Mouse (Mus musculus): Measurements from ENCODE around the gene Cux1. TPM values are rescaled to one million over a fixed set of nuclear protein-coding genes. Genes with fewer than 3 reads are reported as not detected.

The Cux1 gene
- polyA plus RNA-seq, 1 experiment from 2014 or later, result 79.8 TPM

GRCm38 (mm10) chr5:136495581-136495980 is 71.7 kb downstream of the Cux1 start:
- H3K27me3 ChIP-seq, result peaks cover 44% of the 10 kb centered on the region
- no peak overlapping the region for H3K27ac ChIP-seq
- no peak overlapping the region for H3K4me2 ChIP-seq (replicated peaks)
- H3K36me3 ChIP-seq, result no peaks in the 10 kb centered on the region
- no peak overlapping the region for H3K4me3 ChIP-seq
- WGBS, result 89% methylated on average over 3 of the region's 3 CpGs
- H3K9me3 ChIP-seq, result no peaks in the 10 kb centered on the region
- peaks cover 7% of the 10 kb centered on the region for H3K4me1 ChIP-seq
- no peak overlapping the region for H3K9ac ChIP-seq
- no peak for ATAC-seq (ENCODE audit: insufficient number of reproducible peaks, insufficient read depth, low FRiP score, low TSS enrichment)

DNA sequence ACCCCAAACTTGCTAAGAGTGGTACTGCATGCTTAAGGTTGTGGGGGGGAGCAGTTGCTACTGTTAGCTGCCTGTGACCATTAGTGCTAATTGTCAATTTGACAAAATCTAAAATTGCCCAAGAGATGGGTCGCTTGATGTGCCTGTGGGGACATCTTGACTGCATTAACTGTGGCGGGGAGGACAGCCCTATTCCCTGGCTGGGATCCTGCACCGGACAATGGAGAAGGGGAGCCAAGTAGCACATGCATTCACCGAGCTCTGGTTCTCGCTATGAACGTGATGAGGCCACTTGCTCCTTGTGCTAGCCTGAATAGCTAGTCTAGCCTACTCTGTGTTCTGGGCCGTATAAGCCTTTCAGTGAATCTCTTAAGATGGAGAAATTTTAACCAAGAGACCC is 72.4 kb downstream of the Cux1 start:
- Histone ChIP-seq H3K27me3 (peaks cover 41% of the 10 kb centered on the region), H3K4me3 (no peak overlapping the region), H3K9ac (no peak overlapping the region), H3K27ac (no peak overlapping the region), H3K9me3 (no peaks in the 10 kb centered on the region), H3K4me1 (peaks cover 5% of the 10 kb centered on the region; the same call in 1 of the 2 replicates), H3K4me2 (replicated peaks) (no peak overlapping the region), H3K36me3 (no peaks in the 10 kb centered on the region)
- WGBS, result 55% methylated on average over 7 of the region's 7 CpGs
- ATAC-seq (ENCODE audit: insufficient number of reproducible peaks, insufficient read depth, low FRiP score, low TSS enrichment), result no peak

DNA sequence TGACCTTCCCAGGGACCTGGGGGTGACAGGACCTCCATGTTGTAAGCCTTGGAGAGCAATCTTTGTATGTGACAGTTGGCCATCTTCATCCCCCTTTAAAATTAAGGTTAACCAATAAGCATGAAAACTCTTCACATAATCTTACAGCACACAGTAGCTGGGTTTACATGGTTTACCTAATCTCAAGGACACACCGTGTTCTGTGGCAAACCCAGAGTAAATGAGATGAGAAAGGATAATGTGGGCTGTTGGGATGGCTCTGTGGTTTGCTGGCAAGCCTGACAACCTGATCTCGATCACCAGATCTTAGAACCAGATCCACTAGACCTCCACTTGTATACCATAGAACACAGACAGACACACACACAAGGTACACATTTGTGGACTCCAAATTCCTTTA is 73.0 kb downstream of the Cux1 start:
- 89% methylated on average over 2 of the region's 2 CpGs for WGBS

GRCm38 (mm10) chr5:136489450-136489849 is 77.8 kb downstream of the Cux1 start:
- 44% methylated on average over 5 of the region's 5 CpGs for whole genome bisulfite sequencing
- no peak for ATAC-seq (ENCODE audit: insufficient number of reproducible peaks, insufficient read depth, low FRiP score, low TSS enrichment)
- 0 out of 2 replicates have a peak, but pooled peaks cover 15% of the 10 kb centered on the region for H3K27me3 ChIP-seq

More for the DNA sequence above, 73.0 kb downstream of the Cux1 start:
- no peak overlapping the region for H3K4me3 ChIP-seq
- H3K36me3 ChIP-seq, result no peaks in the 10 kb centered on the region
- H3K9ac ChIP-seq, result no peak overlapping the region
- H3K27me3 ChIP-seq, result peaks cover 35% of the 10 kb centered on the region
- no peak overlapping the region for H3K4me2 ChIP-seq (replicated peaks)
- H3K27ac ChIP-seq, result no peak overlapping the region
- H3K4me1 ChIP-seq, result peaks cover 12% of the 10 kb centered on the region; the same call in 1 of the 2 replicates
- no peaks in the 10 kb centered on the region for H3K9me3 ChIP-seq
- ATAC-seq (ENCODE audit: insufficient number of reproducible peaks, insufficient read depth, low FRiP score, low TSS enrichment), result no peak

DNA sequence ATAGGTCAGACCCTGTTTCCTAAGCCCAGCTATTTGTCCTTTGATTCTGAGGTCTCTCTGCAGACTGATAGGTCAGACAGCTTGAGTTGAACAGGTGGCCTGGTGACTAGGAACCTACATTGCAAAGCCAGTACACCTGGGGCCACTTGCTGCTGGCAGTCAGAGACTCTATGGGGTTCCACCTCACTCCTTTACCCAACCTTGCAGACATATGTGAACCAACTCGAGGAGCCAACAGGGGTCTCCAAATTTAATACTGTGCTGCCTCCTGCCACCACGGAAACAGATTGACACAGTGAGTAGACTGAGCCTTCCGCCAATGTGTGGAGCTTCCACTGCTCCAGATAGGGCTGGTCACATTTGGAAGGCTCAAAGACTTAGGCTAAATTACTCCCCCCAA is 78.6 kb downstream of the Cux1 start:
- H3K9ac ChIP-seq, result no peak overlapping the region
- no peak for ATAC-seq (ENCODE audit: insufficient number of reproducible peaks, insufficient read depth, low FRiP score, low TSS enrichment)
- peaks cover 13% of the 10 kb centered on the region for H3K36me3 ChIP-seq
- WGBS, result 65% methylated on average over 3 of the region's 3 CpGs
- H3K4me2 ChIP-seq (replicated peaks), result no peak overlapping the region
- H3K4me3 ChIP-seq, result no peak overlapping the region
- H3K9me3 ChIP-seq, result no peaks in the 10 kb centered on the region
- H3K27ac ChIP-seq, result no peak overlapping the region
- peaks cover 18% of the 10 kb centered on the region; the same call in 1 of the 2 replicates for H3K4me1 ChIP-seq
- H3K27me3 ChIP-seq, result 0 out of 2 replicates have a peak, but pooled peaks cover 11% of the 10 kb centered on the region

More at GRCm38 (mm10) chr5:136489450-136489849, 77.8 kb downstream of the Cux1 start:
- Histone ChIP-seq H3K9ac (no peak overlapping the region), H3K36me3 (peaks cover 10% of the 10 kb centered on the region), H3K4me1 (peaks cover 18% of the 10 kb centered on the region; the same call in 1 of the 2 replicates), H3K27ac (no peak overlapping the region), H3K4me2 (replicated peaks) (no peak overlapping the region), H3K9me3 (no peaks in the 10 kb centered on the region), H3K4me3 (no peak overlapping the region)

- H3K9ac ChIP-seq, result no peak overlapping the region
- no peaks in the 10 kb centered on the region for H3K9me3 ChIP-seq
- peaks cover 18% of the 10 kb centered on the region; the same call in 1 of the 2 replicates for H3K4me1 ChIP-seq
- H3K27me3 ChIP-seq, result 0 out of 2 replicates have a peak, but pooled peaks cover 11% of the 10 kb centered on the region
- H3K36me3 ChIP-seq, result peaks cover 13% of the 10 kb centered on the region
- no peak overlapping the region for H3K27ac ChIP-seq
- 50% methylated on average over 1 of the region's 1 CpGs for WGBS
- ATAC-seq (ENCODE audit: insufficient number of reproducible peaks, insufficient read depth, low FRiP score, low TSS enrichment), result no peak
- H3K4me3 ChIP-seq, result no peak overlapping the region
- no peak overlapping the region for H3K4me2 ChIP-seq (replicated peaks)
Measured at GRCm38 (mm10) chr5:136488223-136488622, 79.1 kb downstream of the Cux1 start.

- H3K9ac ChIP-seq, result no peak overlapping the region
- no peaks in the 10 kb centered on the region for H3K9me3 ChIP-seq
- H3K4me2 ChIP-seq (replicated peaks), result no peak overlapping the region
- peaks cover 18% of the 10 kb centered on the region; the same call in 1 of the 2 replicates for H3K4me1 ChIP-seq
- 64% methylated on average over 11 of the region's 11 CpGs for WGBS
- no peak for ATAC-seq (ENCODE audit: insufficient number of reproducible peaks, insufficient read depth, low FRiP score, low TSS enrichment)
- H3K36me3 ChIP-seq, result peaks cover 16% of the 10 kb centered on the region
- H3K4me3 ChIP-seq, result no peak overlapping the region
- H3K27ac ChIP-seq, result no peak overlapping the region
- 0 out of 2 replicates have a peak, but pooled peaks cover 9% of the 10 kb centered on the region for H3K27me3 ChIP-seq
Measured at GRCm38 (mm10) chr5:136487397-136488093, 79.7 kb downstream of the Cux1 start.

DNA sequence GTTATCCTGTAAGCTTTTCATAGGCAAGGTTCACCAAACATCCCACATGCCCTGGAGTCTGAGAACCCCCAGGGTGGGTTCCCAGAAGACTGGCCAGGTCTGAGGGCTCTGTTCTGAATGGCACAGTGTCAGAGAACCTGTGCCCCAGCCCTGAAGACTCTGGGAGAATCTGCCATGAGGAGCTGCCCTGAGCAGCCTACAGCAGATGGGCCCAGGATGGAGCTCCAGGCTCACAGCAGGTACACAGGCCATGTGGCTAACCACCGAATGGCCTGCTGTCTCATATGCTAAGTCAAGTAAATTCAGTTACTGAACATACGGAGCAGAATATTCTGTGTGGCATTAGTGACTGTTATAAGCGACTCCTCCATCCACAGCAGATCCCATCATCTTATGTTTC is 80.9 kb downstream of the Cux1 start:
- no peak for ATAC-seq (ENCODE audit: insufficient number of reproducible peaks, insufficient read depth, low FRiP score, low TSS enrichment)
- H3K4me3 ChIP-seq, result no peak overlapping the region

DNA sequence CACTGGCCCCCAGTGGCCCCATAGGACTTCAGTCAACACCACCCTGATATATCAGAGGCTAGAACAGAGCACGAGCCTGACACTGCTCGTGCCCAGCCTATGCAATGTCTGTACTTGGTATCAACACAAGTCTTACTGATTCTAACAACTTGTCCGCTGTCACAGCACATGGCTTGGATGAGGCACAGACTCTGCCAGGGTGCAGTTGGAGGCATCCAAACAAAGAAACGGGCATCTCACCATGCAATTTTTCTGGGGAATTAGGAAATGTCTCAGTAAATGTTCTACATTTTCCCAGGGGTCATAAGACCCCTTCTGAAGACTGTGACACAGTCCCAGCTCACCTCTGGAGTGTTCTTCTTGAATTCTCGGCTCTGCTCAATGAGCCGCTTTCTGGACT is 81.9 kb downstream of the Cux1 start:
- WGBS, result 91% methylated on average over 6 of the region's 6 CpGs
- Histone ChIP-seq H3K9me3 (no peaks in the 10 kb centered on the region), H3K36me3 (peaks cover 16% of the 10 kb centered on the region), H3K4me1 (peaks cover 14% of the 10 kb centered on the region; the same call in 1 of the 2 replicates), H3K9ac (no peak overlapping the region), H3K4me3 (no peak overlapping the region), H3K27me3 (no peaks in the 10 kb centered on the region), H3K27ac (no peak overlapping the region), H3K4me2 (replicated peaks) (no peak overlapping the region)
- no peak for ATAC-seq (ENCODE audit: insufficient number of reproducible peaks, insufficient read depth, low FRiP score, low TSS enrichment)

More for the DNA sequence above, 80.9 kb downstream of the Cux1 start:
- no peak overlapping the region for H3K4me2 ChIP-seq (replicated peaks)
- H3K36me3 ChIP-seq, result peaks cover 16% of the 10 kb centered on the region
- WGBS, result 96% methylated on average over 3 of the region's 3 CpGs
- no peak overlapping the region for H3K27ac ChIP-seq
- H3K9ac ChIP-seq, result no peak overlapping the region
- H3K4me1 ChIP-seq, result peaks cover 18% of the 10 kb centered on the region; the same call in 1 of the 2 replicates
- no peaks in the 10 kb centered on the region for H3K27me3 ChIP-seq
- H3K9me3 ChIP-seq, result no peaks in the 10 kb centered on the region

GRCm38 (mm10) chr5:136482434-136482833 is 84.9 kb downstream of the Cux1 start:
- H3K4me1 ChIP-seq, result no peaks in the 10 kb centered on the region
- no peak for ATAC-seq (ENCODE audit: insufficient number of reproducible peaks, insufficient read depth, low FRiP score, low TSS enrichment)
- H3K9me3 ChIP-seq, result no peaks in the 10 kb centered on the region
- H3K4me2 ChIP-seq (replicated peaks), result no peak overlapping the region
- no peaks in the 10 kb centered on the region for H3K27me3 ChIP-seq
- 85% methylated on average over 1 of the region's 1 CpGs for WGBS
- peaks cover 16% of the 10 kb centered on the region for H3K36me3 ChIP-seq
- H3K9ac ChIP-seq, result no peak overlapping the region
- H3K4me3 ChIP-seq, result no peak overlapping the region
- H3K27ac ChIP-seq, result no peak overlapping the region

DNA sequence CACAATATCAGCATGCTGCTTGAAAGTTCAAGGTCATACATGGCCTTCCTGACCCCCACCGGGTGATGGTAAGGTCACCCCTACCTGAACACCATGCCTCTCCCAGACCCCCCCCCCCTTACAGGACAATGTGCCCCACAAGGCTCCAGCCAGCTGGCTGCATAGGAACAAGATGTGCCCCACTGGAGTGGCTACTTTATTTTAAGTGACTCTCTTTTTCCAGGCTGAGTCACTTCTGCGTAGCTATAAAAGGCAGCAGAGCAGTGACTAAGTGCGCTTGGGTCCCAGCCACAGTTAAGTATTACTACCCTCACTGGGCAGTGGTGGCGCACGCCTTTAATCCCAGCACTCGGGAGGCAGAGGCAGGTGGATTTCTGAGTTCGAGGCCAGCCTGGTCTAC is 86.7 kb downstream of the Cux1 start:
- H3K4me1 ChIP-seq, result no peaks in the 10 kb centered on the region

DNA sequence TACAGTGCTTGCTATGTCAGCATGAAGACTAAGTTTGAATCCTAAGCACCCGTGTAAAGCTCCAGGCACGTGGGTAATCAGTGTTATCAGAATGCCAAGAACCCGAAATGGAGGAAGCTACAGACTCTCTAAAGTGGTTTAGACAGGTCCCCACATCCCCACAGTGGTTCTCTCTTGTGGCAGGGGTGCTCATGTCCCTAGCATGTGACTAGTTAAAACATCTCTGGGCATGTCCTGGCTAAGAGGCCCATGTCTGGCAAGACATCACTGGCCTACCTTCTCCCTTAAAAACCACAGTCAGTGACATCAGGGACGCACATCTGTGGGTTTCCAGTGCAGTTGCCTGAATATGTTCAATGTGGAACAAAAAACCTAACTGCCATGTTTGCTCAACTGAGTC is 87.5 kb downstream of the Cux1 start:
- H3K36me3 ChIP-seq, result peaks cover 10% of the 10 kb centered on the region
- ATAC-seq (ENCODE audit: insufficient number of reproducible peaks, insufficient read depth, low FRiP score, low TSS enrichment), result no peak
- 82% methylated on average over 4 of the region's 4 CpGs for WGBS

More for the DNA sequence above, 86.7 kb downstream of the Cux1 start:
- no peaks in the 10 kb centered on the region for H3K9me3 ChIP-seq
- no peak overlapping the region for H3K4me2 ChIP-seq (replicated peaks)
- ATAC-seq (ENCODE audit: insufficient number of reproducible peaks, insufficient read depth, low FRiP score, low TSS enrichment), result no peak
- no peak overlapping the region for H3K9ac ChIP-seq
- H3K27ac ChIP-seq, result no peak overlapping the region
- H3K36me3 ChIP-seq, result peaks cover 15% of the 10 kb centered on the region
- no peaks in the 10 kb centered on the region for H3K27me3 ChIP-seq
- 91% methylated on average over 7 of the region's 7 CpGs for WGBS
- H3K4me3 ChIP-seq, result no peak overlapping the region

More for the DNA sequence above, 87.5 kb downstream of the Cux1 start:
- no peak overlapping the region for H3K9ac ChIP-seq
- no peaks in the 10 kb centered on the region for H3K27me3 ChIP-seq
- no peak overlapping the region for H3K4me3 ChIP-seq
- H3K9me3 ChIP-seq, result no peaks in the 10 kb centered on the region
- 0 out of 2 replicates have a peak, but pooled peaks cover 4% of the 10 kb centered on the region for H3K4me1 ChIP-seq
- H3K27ac ChIP-seq, result no peak overlapping the region
- no peak overlapping the region for H3K4me2 ChIP-seq (replicated peaks)
